Mouse (Mus musculus) activated CD4-positive, CD25-positive, alpha-beta regulatory T cell, adult 4 months (primary cell): ENCODE results near the gene Olfr493. TPM values are rescaled to one million over a fixed set of nuclear protein-coding genes. Genes with fewer than 3 reads are reported as not detected.

Source experiments
- ATAC-seq: one replicate; pipeline ENCODE4 v1.8.0; 2017
- polyA plus RNA-seq, 2 experiments: library from polyadenylated mRNA; unstranded; fragments of 100-300 nt; shearing (Covaris generic); gene quantifications; one replicate each; pipeline ENCODE4 v1.2.1; 2017

Gene Olfr493
- not detected for polyA plus RNA-seq

DNA sequence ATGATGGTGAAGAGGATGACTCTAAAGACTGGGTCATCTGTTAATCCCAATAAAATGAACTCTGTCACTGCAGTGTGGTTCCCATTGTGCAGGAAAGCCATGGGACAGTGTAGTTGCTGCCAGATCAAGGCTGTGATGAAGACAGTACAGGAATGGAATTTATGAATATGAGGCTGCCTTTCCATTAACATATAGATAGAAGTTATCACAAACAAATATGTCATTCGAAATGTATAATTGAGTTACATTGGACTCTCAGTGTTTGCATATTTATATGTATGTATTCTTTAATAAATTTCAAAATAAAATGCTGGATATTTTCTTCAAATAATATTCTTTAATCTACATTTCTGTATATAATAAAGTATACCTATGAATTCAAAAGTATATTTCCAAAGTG is at the start of gene Olfr493:
Gene Olfr493, minus strand, starts transcription at position 101 of the 400 bp plus-strand sequence.
- ATAC-seq = no peak

DNA sequence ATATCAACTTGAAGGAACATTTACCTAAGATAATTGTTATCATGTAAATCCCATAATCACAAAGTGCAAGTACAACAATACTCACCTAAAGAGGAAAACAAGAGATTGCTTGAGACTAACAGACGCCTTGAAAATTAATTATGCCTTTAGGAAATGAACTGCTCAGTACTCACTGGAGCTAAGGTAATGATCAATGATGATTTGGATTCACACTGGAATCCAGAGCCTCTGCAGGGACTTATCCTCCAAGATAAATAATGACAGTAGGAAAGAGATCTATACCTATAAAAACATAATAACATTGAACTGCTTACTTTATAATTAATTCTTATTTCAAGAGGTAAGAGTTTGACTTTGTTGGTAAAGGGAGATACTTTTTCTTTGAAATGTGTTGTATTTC is 46.1 kb upstream of the Olfr493 start, which contains the start of gene Olfr495:
Gene Olfr495, plus strand, starts transcription at position 301 of the 400 bp plus-strand sequence.
- ATAC-seq = no peak

DNA sequence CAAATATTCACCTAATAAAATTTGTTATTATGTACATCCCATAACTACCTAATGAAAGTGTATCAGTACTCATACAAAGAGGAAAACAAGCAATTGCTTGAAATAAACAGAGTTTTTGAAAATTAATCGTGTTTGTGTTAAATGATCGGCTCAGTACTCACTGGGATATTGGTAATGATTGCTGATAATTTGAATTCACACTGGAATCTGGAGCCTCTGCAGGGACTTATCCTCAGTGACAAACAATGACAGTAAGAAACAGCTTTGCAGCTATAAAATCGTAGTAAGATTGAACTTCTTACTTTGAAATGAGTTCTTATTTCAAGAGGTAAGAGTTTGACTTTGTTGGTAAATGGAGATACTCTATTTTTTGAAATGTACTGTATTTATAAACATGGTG is 18.3 kb upstream of the Olfr493 start, which contains the start of gene Olfr494:
Gene Olfr494, plus strand, starts transcription at position 301 of the 400 bp plus-strand sequence.
- ATAC-seq = no peak

DNA sequence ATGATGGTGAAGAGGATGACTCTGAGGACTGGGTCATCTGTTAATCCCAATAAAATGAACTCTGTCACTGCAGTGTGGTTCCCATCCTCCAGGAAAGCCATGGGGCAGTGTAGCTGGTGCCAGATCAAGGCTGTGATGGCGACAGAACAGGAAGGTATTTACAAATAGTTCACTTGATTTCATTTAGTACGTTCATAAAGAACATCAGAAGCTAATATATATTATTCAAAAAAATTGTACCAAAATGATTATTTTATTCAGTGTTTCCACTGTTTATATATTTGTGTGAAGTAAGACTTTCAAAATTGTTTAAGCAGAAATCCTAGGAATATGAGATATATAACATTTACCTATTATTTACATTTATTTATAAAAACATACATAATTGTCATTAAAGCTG is 23.2 kb downstream of the Olfr493 start, which contains the start of gene Olfr492:
Gene Olfr492, minus strand, starts transcription at position 101 of the 400 bp plus-strand sequence.
- no peak for ATAC-seq

DNA sequence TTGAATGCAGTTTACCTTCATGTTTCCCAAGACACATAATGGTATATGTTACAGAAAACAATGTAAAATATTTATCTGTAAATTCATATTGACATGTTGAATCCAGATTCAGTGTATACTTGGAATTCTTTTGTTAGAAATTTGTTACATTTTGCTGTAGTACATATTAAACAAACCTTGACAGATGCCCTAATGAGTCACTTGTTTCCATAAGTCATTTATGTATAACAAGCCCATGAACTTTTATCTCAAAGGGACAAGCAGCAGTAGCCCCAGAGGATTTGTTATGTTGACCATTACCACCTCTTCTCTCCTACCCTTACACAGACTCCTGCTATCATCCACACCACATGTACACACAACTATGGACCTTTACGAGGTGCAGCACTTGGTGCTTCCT is 33.6 kb downstream of the Olfr493 start, which contains the start of gene Olfr491:
Gene Olfr491, plus strand, starts transcription at position 301 of the 400 bp plus-strand sequence.
- ATAC-seq = no peak

Other genes with a start within 250 kb of the Olfr493 start
- gene Olfr482, start 249.4 kb downstream of the Olfr493 start, polyA plus RNA-seq = not detected
- gene Olfr483, start 246.1 kb downstream of the Olfr493 start, polyA plus RNA-seq = under 1 TPM in 1 of 2 experiments, not detected in 1; 0.12 TPM
- not detected for gene Olfr484, start 219.5 kb downstream of the Olfr493 start, polyA plus RNA-seq
- gene Olfr485, start 187.1 kb downstream of the Olfr493 start, polyA plus RNA-seq = not detected
- gene Olfr486, start 174.2 kb downstream of the Olfr493 start, polyA plus RNA-seq = not detected
- not detected for gene Olfr487, start 132.3 kb downstream of the Olfr493 start, polyA plus RNA-seq
- gene Olfr488, start 88.6 kb downstream of the Olfr493 start, polyA plus RNA-seq = under 1 TPM in 1 of 2 experiments, not detected in 1; 0.09 TPM
- not detected for gene Olfr490, start 58.0 kb downstream of the Olfr493 start, polyA plus RNA-seq
- not detected for gene Olfr491, start 33.5 kb downstream of the Olfr493 start, polyA plus RNA-seq
- not detected for gene Olfr492, start 23.3 kb downstream of the Olfr493 start, polyA plus RNA-seq
- not detected for gene Olfr494, start 18.4 kb upstream of the Olfr493 start, polyA plus RNA-seq
- not detected for gene Olfr495, start 46.2 kb upstream of the Olfr493 start, polyA plus RNA-seq
- not detected for gene Olfr497, start 73.4 kb upstream of the Olfr493 start, polyA plus RNA-seq
- not detected for gene Olfr498, start 118.3 kb upstream of the Olfr493 start, polyA plus RNA-seq
- gene Olfr502, start 178.1 kb upstream of the Olfr493 start, polyA plus RNA-seq = not detected
- not detected for gene Olfr503, start 197.5 kb upstream of the Olfr493 start, polyA plus RNA-seq
- not detected for gene Olfr504, start 218.8 kb upstream of the Olfr493 start, polyA plus RNA-seq